Mouse (Mus musculus) urinary bladder, adult 2 months (tissue): Measurements from ENCODE around the gene Ppm1j. TPM values are rescaled to one million over a fixed set of nuclear protein-coding genes. Genes with fewer than 3 reads are reported as not detected.

Experiments
- DNase-seq: peaks from one replicate; pipeline ENCODE4 v3.0.0; 2022; ENCODE audit warnings: low spot score
- polyA plus RNA-seq: library from polyadenylated mRNA; depleted of rRNA; stranded (reverse); fragments of >200 nt; gene quantifications from 2 replicates; pipeline ENCODE4 v1.2.3, GENCODE M21; 2012

The Ppm1j gene
- polyA plus RNA-seq, 1 experiment: 2.2 TPM

DNA sequence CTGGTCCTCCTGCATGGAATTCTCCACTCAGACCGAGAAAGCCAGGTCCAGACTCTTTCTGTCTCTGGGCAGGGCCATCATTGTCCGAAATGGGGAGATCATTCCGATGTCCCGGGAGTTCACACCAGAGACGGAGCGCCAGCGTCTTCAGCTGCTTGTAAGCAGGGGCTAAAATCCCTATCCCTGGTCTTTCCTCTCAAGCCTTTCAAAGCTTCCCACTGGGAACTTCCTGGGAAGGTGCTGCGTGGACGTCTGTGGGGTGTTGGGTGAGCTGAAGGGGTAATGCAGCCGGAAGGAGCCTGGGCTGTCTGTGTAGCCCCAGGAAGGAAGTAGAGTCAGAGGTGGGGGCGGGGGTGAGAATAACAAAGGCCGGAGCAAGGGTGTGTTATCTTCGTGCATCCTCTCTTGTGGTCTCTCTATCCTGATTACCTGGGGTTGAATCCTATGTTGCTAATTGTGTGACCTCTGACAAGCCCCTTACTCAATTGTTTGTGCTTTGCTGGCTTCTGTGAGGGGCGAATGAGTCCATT is 3.2 kb downstream of the Ppm1j start:
- DNase-seq: no peak

DNA sequence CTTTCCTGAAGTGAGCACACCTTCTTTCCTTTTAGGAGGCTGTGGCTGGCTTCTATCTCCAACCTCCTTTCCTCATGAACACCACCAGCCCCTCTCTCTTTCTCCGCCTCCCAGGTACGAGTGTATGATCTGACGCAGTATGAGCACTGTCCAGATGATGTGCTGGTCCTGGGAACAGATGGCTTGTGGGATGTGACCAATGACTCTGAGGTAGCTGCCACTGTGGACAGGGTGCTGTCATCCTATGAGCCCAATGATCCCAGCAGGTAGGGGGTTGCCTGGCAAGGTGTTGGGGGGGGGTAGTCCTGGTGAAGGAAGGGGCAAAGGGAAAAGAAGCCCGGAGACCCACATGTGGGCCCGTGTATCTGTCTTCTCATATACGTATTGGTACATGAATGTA is 4.4 kb downstream of the Ppm1j start:
- no peak for DNase-seq

DNA sequence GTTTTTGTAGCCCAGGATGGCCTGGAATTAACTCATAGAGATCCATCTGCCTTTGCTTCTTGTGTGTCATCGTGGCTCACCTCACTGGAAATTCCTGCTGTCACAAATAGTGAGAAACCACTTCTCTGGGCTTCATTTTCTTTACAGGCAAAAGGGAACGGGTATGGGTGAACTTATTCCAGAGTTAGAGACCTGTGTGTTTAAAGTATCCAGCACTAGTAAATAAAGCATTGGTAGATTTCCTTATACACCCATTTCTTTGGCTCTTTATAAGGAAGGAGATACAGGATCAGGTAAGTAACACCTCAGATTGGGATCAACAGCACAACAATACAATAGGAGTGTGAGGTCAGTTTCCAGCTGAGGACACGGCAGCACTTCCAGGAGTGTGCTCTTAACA is 7.2 kb downstream of the Ppm1j start, which contains the start of gene Rhoc:
Gene Rhoc, plus strand, starts transcription at position 301 of the 400 bp plus-strand sequence.
- no peak for DNase-seq

DNA sequence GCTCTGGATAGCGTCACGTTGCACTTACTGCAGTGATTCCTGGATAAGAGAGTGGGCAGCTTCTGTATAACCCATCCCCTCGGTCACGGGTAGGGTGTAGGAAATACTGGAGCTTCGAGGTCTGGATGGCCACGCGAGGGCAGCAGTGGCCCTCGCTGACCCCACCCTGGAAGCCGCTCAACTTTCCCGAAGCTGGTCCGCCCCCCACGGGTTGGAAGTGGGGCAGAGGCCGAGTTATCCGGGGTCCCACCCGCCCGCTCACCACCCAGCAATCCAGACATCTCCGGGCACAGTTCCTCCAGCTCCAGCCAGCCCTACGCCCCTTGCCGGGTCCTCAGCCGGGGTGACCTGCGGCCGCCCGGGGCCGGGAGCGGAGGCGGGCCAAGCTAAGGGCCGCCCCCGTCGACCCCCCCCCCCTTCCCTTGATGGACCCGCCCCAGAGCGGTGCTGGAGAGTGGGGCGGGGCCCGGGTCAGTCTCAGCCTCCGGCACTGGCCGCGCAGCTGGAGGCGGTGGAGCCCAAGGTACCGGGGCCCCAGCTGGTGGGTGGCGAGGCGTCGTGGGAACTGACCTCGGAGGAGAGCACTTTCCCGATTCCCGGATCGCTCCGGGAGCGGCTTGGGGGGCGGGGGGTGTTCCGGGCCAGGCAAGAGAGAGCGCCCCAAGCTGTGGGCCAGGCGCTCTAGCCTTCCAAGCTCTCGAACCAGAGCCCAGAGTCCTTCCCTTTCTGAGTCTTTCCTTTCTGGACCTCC is 7.9 kb downstream of the Ppm1j start:
- peak; percentile 72 for DNase-seq

DNA sequence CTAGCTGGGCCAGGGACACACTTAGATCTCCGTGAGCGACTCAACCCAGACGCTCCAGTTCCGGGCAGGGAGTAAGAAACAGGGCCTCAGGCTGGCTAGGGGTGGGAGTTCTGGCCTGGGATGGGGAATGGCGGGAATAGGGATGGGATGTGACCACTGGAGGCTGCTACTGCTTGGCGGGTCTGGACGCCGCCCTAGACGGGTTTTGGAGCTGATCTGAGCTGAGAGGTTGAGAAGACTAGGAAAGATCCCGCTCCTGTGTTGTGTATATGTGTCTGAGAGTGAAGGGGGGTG is 8.4 kb downstream of the Ppm1j start:
- no peak for DNase-seq

DNA sequence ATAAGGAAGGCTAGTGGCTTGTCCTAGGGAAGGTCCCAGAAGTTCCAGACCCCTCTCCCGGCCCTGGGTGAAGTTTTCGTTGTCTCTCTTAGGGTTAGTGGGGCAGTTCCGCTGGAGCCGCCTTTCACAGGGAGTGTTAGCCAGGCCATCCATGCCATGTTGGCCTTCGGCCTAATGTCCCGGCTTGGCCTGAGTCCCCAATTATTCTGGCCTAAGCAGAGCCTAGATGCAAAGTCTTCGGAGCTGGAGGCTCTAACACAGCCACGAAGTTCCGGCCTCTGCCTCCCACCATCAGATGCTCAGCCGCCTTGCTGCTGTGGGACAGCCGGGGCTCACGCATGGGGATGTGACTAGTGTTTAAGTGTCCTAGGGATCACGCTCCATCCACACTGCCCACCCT is 9.0 kb downstream of the Ppm1j start:
- no peak for DNase-seq

DNA sequence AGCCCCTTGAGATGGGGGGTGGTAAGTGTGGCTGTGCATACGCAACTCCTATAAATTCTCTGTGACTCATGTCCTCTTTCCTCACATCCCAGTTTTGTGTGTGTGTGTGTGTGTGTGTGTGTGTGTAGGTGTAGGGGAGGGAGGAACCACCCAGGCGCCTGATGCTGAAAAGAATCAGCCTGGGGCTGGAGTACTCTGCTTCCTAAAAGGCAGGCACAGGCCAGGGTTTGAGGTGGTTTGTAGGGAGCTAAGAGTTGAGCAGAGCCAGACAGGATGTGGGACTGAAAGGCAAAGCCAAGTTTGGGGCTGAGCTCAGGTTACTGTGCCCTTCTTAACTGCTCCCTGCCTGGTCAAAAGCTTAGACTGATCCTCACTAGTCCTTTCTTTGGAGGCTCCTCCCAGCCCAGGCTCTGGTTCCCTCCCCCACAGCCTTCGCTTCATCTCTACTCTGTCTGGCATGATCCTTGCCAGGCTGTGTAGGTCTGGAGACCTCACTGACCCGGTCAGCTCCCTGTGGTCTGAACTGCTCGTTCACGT is 9.6 kb downstream of the Ppm1j start:
- DNase-seq: no peak

DNA sequence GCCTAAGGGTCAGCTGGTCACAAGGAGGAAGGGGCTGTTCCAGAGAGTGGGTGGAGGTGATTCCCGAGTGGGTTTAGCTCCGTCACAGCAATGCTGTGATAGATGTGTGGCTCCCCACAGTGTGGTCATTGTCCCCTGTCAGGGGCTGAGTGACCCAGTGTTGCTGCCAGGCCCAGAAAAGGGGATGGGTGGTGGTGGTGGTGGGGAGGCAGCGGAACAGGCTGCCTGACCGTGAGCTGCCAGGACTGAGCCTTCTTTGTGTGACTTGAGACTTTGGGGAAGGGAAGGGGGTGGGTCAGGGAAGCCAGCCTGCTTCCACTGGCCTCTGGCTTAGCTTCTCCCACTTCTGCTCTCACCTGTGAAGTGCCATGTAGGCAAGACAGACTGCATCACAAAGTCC is 10.2 kb downstream of the Ppm1j start:
- DNase-seq: no peak

DNA sequence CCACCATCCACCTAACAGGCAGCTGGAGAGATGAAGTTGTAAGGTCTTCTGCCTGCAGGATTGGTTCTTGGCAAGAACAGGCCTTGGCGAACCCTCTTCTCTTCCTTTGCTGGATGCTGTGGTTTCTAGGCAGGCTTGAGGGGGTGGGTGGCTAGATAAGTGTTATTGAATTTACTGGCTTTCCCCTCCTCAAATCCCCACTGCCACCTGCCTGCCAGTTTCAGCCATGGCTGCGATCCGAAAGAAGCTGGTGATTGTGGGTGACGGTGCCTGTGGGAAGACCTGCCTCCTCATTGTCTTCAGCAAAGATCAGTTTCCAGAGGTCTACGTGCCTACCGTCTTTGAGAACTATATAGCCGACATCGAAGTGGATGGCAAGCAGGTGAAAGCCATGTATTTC is 10.8 kb downstream of the Ppm1j start:
- no peak for DNase-seq

DNA sequence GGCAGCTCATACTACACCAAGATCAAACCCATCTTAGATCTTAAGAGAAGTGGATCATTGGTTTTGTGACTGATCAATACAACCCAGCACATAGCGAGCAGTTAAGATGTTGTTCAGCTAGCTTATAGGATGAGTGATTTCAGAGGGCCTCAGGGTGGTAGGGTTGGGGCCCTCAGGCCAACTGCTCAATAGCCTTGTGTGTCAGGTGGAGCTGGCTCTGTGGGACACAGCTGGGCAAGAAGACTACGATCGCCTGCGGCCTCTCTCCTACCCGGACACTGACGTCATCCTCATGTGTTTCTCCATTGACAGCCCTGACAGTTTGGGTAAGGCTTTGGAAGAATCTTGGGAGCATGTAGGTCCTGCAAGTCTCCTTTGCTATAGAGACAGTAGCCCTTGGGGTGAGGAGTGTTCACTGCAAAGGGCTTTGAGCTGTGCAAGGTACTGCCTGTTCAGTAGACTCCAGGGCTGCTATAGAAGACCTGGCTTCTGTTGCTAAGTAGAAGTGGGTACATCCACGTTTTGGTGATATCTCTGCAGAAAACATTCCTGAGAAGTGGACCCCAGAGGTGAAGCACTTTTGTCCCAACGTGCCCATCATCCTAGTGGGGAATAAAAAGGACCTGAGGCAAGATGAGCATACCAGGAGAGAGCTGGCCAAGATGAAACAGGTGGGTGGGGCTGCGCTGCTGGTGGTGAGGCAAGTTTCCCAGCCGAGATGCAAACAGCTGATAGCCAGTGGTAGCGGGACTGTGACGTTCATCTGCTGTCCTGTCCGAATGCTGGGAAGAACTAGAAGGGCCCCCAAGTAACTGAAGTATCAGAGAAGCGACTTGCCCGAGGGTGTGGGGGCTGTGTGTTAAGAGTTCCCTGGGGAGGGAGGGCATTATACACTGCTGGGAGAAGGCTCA is 11.8 kb downstream of the Ppm1j start:
- no peak for DNase-seq

DNA sequence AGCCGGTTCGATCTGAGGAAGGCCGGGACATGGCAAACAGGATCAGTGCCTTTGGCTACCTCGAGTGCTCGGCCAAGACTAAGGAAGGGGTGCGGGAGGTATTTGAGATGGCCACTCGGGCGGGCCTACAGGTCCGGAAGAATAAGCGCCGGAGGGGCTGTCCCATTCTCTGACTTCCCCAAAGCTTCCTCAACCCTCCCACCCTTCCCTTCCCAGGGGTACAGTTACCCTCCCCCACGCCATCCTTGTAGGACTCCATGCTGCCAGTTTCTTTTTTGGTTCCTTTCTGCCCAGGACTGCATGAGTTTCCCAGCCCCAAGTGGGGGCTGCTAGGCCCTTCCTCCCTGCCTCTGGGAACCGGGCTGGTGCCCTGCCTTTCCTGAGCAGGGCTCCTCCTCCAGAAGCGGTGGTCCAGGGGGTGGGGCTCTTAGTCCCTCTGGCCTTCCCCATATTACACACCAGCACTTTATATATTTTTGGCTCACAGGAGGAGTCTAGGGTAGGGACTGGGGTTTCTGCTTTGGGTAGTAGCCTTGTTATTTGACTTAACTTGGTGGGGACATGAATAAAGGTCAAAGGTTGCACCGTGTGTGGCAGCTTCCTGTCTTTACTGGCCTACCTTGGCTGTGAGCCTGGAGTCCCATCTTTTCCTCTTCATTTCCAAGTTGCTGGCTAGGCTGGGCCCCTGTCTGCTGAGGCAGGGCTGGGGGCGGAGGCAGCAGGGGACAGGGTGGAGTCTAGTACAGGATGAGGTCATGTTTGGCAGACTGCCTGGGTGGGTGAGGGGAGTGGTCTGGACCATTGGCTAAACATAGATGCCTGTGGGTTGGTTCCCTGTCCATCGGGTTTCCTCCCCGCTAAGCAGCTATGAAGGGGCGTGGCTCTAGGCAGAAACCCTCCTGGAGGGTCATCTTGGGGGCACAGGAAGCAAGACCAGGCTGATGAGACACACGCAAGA is 13.3 kb downstream of the Ppm1j start:
- DNase-seq: peak; percentile 56

DNA sequence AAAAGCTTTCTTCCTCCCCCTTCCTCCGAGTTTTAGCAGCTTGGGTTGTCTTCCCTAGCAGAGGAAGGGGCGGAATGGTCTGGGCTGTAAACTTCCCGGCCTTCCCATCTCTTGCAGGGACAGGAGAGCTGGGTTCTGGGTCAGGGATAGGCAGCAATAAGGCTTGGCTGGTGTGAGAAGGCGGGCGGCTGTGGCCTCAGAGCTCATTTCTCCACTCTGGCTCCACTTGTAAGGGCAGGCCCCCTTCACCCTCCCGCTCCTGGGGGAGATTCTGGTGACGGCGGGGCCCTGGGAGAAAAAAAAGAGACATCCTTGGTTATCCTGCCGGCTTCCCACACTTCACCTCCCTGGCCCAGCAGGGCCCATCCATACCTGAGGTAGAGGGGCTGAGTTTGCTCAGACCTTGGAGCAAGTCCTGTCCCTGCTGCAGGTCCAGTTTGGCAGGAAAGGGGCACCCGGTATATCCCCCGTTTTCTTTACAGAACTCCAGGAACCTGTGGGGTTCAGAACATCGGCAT is 14.2 kb downstream of the Ppm1j start:
- DNase-seq: no peak

DNA sequence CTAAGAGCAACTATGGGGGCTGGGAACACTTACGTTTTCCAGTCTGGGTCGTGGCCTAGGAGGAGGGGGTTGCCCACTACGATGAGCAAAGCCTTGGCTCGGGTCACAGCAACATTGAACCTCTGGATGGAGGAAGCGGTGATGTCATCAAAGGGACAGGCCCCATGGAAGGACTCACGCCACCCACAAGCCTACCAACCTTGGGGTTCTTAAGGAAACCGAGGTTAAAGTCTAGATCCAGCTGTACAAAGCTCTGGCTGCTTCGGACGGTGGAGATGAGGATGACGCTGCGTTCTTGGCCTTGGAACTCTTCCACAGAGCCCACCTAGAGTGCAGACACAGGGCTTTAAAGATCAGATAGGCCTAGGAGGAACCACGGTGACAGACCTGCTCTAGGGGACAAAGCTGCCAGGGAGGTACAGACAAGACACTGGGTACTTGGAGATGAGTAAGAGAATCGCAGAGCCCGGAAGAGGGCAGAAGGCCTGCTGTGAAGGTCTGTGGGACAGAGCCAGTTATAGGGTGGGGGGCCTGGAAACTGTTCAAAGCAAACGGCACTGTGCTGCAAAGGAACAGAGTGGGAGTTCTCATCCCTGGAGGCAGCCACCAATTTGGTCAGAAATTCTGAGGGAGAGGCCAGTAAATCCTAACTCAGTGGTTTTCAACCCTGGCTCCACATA is 14.9 kb downstream of the Ppm1j start:
- DNase-seq: no peak

DNA sequence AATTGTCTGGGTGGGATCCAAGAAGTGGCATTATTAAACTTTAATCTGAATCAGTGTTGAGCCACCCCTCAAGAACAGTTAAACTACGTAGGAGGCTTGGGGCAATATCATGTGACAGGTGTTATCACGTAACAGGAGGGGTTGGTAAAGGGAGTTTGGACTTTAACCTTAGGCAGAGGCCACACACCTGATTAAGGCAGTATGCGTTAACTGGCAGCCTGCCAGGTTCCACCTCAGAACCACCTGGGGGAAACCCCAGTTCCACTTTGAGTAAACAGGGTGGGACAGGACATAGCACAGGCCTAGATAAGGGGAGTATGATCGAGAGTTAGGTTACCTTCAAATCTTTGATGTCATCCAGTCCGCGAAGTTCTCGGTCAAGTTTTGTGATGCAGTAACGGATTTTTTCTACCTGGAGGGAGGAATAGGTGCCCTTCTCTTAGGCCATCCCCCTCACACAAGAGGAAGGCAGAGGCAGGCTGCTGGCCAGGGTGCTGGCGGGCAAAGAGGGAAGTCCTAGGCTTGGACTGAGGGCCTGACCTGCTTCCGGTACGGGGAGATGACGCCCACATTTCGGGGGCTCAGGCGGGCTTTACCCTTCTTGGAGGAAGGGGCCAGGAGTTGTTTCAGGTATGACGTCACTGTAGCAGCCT is 15.7 kb downstream of the Ppm1j start:
- no peak for DNase-seq

DNA sequence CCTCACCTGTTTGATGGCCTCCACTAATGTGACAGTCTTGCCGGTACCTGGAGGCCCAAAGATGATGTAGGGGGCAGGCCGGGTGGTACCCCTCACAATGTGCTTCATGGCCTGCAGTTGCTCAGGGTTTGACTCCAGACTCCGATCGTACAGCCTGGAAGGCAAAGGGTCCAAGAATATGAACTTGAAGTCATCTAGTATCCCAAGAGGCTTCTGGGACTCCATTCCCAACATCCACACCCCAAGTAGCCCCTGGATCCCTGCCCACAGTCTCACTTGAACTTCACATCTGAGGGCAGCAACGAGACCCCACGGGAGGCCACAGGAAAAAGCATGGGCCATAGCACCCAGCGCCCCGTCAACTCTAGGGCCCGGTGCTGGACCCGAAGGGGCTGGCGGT is 19.8 kb downstream of the Ppm1j start:
- no peak for DNase-seq

DNA sequence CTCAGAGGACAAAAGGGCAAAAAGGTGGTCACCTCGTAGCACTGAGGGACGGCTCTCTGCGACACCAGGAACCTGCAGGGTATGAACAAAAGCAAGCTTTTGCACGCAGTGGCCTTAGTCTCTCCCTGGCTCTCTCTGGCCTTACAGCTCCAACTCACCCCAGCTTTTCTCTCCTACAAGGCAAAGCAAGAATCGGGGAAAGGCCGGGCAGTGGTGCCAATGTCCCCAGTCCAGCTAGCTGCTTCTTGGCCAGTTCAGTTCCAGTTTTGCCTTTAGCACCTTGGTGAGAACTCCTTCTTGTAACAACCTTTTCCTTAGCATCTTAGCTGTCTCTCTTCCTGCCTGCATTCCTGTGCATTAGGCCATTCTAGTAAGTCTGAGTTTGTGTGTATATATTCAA is 20.6 kb downstream of the Ppm1j start:
- DNase-seq: no peak

DNA sequence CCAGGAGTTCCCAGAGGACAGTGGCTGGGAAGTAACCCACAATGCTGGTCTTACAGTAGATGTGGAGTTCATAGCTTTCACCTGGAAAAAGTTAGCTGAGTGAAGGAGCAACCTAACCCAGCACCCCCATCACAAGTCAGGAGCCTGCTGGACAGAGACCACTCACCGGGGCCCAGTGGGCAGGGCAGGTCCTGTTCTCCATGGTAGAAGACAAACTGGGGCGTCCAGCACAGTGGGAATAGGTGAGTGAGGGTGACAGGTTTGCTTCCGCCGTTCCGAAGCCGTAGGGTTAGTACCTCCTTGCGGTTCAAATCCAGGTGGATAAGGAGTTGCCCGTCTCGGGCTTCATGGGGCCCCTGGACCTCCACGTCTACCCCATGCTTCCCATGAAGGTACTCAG is 23.5 kb downstream of the Ppm1j start:
- DNase-seq: no peak

DNA sequence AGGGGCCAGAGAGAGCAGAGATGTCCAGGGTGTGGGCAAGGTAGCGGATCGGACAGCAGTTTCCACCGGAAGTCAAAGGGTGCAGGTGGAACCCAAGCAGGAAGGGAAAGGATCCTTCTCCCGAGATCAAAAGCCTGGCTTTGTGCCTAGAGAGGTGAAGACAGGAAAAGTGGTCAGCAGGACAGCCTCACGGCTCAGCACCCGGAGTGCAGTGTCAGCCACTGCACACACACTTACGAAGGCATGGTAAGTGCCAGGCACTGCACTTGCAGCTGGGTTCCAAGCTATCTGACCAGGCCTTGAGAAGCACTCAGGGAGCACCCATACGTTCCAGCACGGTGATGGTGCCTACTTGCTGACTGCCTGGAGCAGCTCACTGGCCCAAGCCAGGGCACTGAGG is 24.7 kb downstream of the Ppm1j start:
- DNase-seq: no peak

DNA sequence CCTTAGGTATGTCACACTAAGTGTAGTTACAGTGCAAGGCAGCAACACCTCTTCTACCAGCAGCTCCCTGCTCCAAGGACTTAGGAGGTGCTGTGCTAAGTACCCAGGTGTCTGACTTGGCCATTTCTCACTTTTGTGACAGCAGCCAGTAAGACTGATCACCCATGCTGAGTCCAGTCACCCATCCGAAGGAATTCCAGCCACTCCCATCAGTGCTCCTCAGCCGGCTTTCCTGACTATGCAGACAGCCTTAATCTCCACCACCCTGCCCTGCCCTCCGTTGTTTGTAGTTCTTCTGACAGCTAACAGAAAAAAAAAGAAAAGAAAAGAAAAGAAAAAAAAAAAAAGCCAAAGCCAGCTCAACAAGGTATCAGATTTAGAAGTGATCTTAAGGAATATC is 30.9 kb downstream of the Ppm1j start:
- DNase-seq: no peak

DNA sequence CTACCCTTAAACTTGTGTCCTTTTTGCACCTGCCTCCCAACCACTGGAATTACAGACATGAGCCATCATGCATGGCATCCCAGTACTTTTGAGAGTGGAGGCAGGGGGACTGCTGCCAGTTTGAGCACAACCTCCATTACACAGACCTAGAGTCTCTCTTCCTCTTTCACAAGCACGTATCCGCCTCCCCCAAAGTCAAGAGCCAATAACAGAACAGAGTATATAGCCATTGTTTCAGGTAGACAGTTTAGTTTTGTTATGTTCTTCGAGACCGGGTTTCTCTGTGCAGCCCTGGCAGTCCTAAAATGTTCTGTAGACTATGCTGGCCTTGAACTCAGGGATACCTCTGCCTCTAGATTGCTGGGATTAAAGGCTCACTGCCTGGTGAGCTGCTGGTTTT is 31.4 kb downstream of the Ppm1j start:
- DNase-seq: no peak
